Mouse (Mus musculus) CH12.LX (cell line): ENCODE measurements around the gene Kbtbd7. TPM values are rescaled to one million over a fixed set of nuclear protein-coding genes. Genes with fewer than 3 reads are reported as not detected.
A peak's percentile ranks its signal among the peaks of the same experiment; 100 is the strongest.
"Not testable (repeated sequence)": the region's sequence is repeated elsewhere in the genome, so short reads cannot be mapped to it uniquely, and the experiment has no call there.

Experiments used
- DNase-seq: peaks from one replicate; pipeline ENCODE4 v3.0.0-alpha.2; 2013; ENCODE audit errors: extremely low read depth
- H3K27ac ChIP-seq: 2 replicates; pipeline ENCODE4 v1.5.1; 2012; ENCODE audit warnings: low read depth, mild to moderate bottlenecking, control low read depth, moderate library complexity; ENCODE audit not compliant: insufficient read depth
- H3K27me3 ChIP-seq: replicated peaks from 2 replicates; pipeline ENCODE3; 2012; ENCODE audit warnings: inconsistent platforms
- H3K36me3 ChIP-seq, 2 experiments: replicated peaks in 1 of 2; 2 replicates each; pipeline versions ENCODE3 to v1.6.1; 2012; ENCODE audit warnings: inconsistent platforms in 1 of 2, low read length in 1 of 2, mild to moderate bottlenecking in 1 of 2, mixed read lengths in 1 of 2, moderate library complexity in 1 of 2; ENCODE audit not compliant: control insufficient read depth in 1 of 2, insufficient read depth in 1 of 2
- H3K4me1 ChIP-seq, 2 experiments: 2 replicates each; pipeline ENCODE4 v1.6.1; 2012; ENCODE audit warnings: inconsistent platforms in 1 of 2, moderate library complexity in 1 of 2; ENCODE audit not compliant: insufficient read depth in 2 of 2, control insufficient read depth in 1 of 2
- H3K4me2 ChIP-seq: 2 replicates; pipeline ENCODE4 v1.6.1; 2012; ENCODE audit warnings: low read depth, mild to moderate bottlenecking, control low read depth; ENCODE audit not compliant: poor library complexity, insufficient read depth, severe bottlenecking
- H3K4me3 ChIP-seq, 3 experiments: fragments of 150-350 bp in 1 of 3; sonication (generic) in 1 of 3; replicated peaks in 1 of 3; 2 replicates each; pipeline versions ENCODE3 to v1.5.1; 2011 to 2012; ENCODE audit warnings: low read depth in 2 of 3, low read length in 2 of 3, mild to moderate bottlenecking in 2 of 3, moderate library complexity in 2 of 3, control low read depth in 1 of 3, improper control_type of control experiment in 1 of 3, inconsistent platforms in 1 of 3, mixed read lengths in 1 of 3; ENCODE audit not compliant: poor library complexity in 1 of 3
- H3K79me2 ChIP-seq: replicated peaks from 2 replicates; pipeline ENCODE4 v1.6.1; 2012; ENCODE audit warnings: mild to moderate bottlenecking, moderate library complexity; ENCODE audit not compliant: control insufficient read depth, poor library complexity, insufficient read depth, severe bottlenecking; ENCODE audit errors: extremely low read depth
- H3K9ac ChIP-seq: 2 replicates; pipeline ENCODE4 v1.6.1; 2012; ENCODE audit warnings: low read depth, mild to moderate bottlenecking, control low read depth, moderate library complexity; ENCODE audit not compliant: insufficient read depth
- H3K9me3 ChIP-seq: replicated peaks from 2 replicates; pipeline ENCODE3; 2012; ENCODE audit warnings: low read length, inconsistent platforms, mixed read lengths
- BHLHE40 ChIP-seq: IDR thresholded peaks from 2 replicates; pipeline ENCODE4 v1.6.1; 2011; ENCODE audit warnings: mild to moderate bottlenecking, low read depth, low read length, improper control_type of control experiment
- CHD1 ChIP-seq: IDR thresholded peaks from 2 replicates; pipeline ENCODE4 v1.6.1; 2012; ENCODE audit warnings: low read depth, low read length, improper control_type of control experiment, inconsistent platforms
- CTCF ChIP-seq, 2 experiments: IDR thresholded peaks in 1 of 2; conservative IDR thresholded peaks in 1 of 2; 2 replicates each; pipeline ENCODE4 v1.5.1; 2011 to 2012; ENCODE audit warnings: low read depth in 2 of 2, low read length in 2 of 2, improper control_type of control experiment in 1 of 2, inconsistent platforms in 1 of 2, mild to moderate bottlenecking in 1 of 2, moderate library complexity in 1 of 2
- E2F4 ChIP-seq: IDR thresholded peaks from 2 replicates; pipeline ENCODE4 v1.6.1; 2011; ENCODE audit warnings: low read depth, low read length, improper control_type of control experiment; ENCODE audit not compliant: insufficient replicate concordance
- EP300 ChIP-seq: IDR thresholded peaks from 2 replicates; pipeline ENCODE4 v1.6.1; 2011; ENCODE audit warnings: low read length, improper control_type of control experiment
- ETS1 ChIP-seq: conservative IDR thresholded peaks from 2 replicates; pipeline ENCODE4 v1.6.1; 2012; ENCODE audit warnings: low read depth, mild to moderate bottlenecking, inconsistent platforms, low read length, improper control_type of control experiment, moderate library complexity
- JUN ChIP-seq: IDR thresholded peaks from 2 replicates; pipeline ENCODE4 v1.6.1; 2011; ENCODE audit warnings: low read depth, mild to moderate bottlenecking, low read length, improper control_type of control experiment, moderate library complexity; ENCODE audit not compliant: insufficient read depth
- JUND ChIP-seq: conservative IDR thresholded peaks from 2 replicates; pipeline ENCODE4 v1.6.1; 2011; ENCODE audit warnings: low read depth, low read length, improper control_type of control experiment
- KAT2A ChIP-seq: IDR thresholded peaks from 2 replicates; pipeline ENCODE4 v1.6.1; 2012; ENCODE audit warnings: low read length, improper control_type of control experiment, inconsistent platforms; ENCODE audit not compliant: insufficient replicate concordance
- MAFK ChIP-seq: IDR thresholded peaks from 2 replicates; pipeline ENCODE4 v1.6.1; 2011; ENCODE audit warnings: low read length, improper control_type of control experiment; ENCODE audit not compliant: insufficient replicate concordance
- MAX ChIP-seq: IDR thresholded peaks from 2 replicates; pipeline ENCODE4 v1.6.1; 2011; ENCODE audit warnings: low read length, improper control_type of control experiment
- MAZ ChIP-seq: IDR thresholded peaks from 2 replicates; pipeline ENCODE4 v1.6.1; 2012; ENCODE audit warnings: low read depth, mild to moderate bottlenecking, inconsistent platforms, low read length, improper control_type of control experiment, moderate library complexity
- MEF2A ChIP-seq: IDR thresholded peaks from 2 replicates; pipeline ENCODE4 v1.6.1; 2014; ENCODE audit warnings: low read depth, mild to moderate bottlenecking, inconsistent platforms, low read length, improper control_type of control experiment, borderline replicate concordance
- MYC ChIP-seq: IDR thresholded peaks from 2 replicates; pipeline ENCODE4 v1.6.1; 2011; ENCODE audit warnings: low read depth, mild to moderate bottlenecking, improper control_type of control experiment, low read length
- NELFE ChIP-seq: IDR thresholded peaks from 2 replicates; pipeline ENCODE4 v1.6.1; 2011; ENCODE audit warnings: low read depth, low read length, improper control_type of control experiment
- NRF1 ChIP-seq: IDR thresholded peaks from 2 replicates; pipeline ENCODE4 v1.6.1; 2014; ENCODE audit warnings: low read depth, mild to moderate bottlenecking, inconsistent platforms, low read length, improper control_type of control experiment, moderate library complexity
- PAX5 ChIP-seq: IDR thresholded peaks from 2 replicates; pipeline ENCODE4 v1.6.1; 2012; ENCODE audit warnings: low read length, inconsistent platforms, mixed read lengths
- POLR2A ChIP-seq: IDR thresholded peaks from 2 replicates; pipeline ENCODE4 v1.6.1; 2011; ENCODE audit warnings: low read depth, mild to moderate bottlenecking, improper control_type of control experiment, low read length
- POLR2AphosphoS2 ChIP-seq: IDR thresholded peaks from 2 replicates; pipeline ENCODE4 v1.6.1; 2011; ENCODE audit warnings: low read depth, low read length, improper control_type of control experiment
- RAD21 ChIP-seq: IDR thresholded peaks from 2 replicates; pipeline ENCODE4 v1.6.1; 2011; ENCODE audit warnings: low read depth, mild to moderate bottlenecking, low read length, improper control_type of control experiment, moderate library complexity
- RCOR1 ChIP-seq: conservative IDR thresholded peaks from 2 replicates; pipeline ENCODE4 v1.6.1; 2012; ENCODE audit warnings: low read depth, mild to moderate bottlenecking, inconsistent platforms, low read length, improper control_type of control experiment
- TBP ChIP-seq: conservative IDR thresholded peaks from 2 replicates; pipeline ENCODE4 v1.6.1; 2011; ENCODE audit warnings: low read depth, low read length, improper control_type of control experiment
- TCF12 ChIP-seq: IDR thresholded peaks from 2 replicates; pipeline ENCODE4 v1.6.1; 2014; ENCODE audit warnings: low read depth, mild to moderate bottlenecking, inconsistent platforms, low read length, improper control_type of control experiment
- USF1 ChIP-seq: IDR thresholded peaks from 2 replicates; pipeline ENCODE4 v1.6.1; 2014; ENCODE audit warnings: low read depth, mild to moderate bottlenecking, inconsistent platforms, low read length, improper control_type of control experiment
- ZMIZ1 ChIP-seq: IDR thresholded peaks from 2 replicates; pipeline ENCODE4 v1.6.1; 2012; ENCODE audit warnings: low read depth, mild to moderate bottlenecking, inconsistent platforms, low read length, improper control_type of control experiment
- dilution Hi-C: fragments of 300-500 bp; cut with MboI; formaldehyde crosslinking; loops from 2 replicates; pipeline ENCODE4 v1.14.3; 2020; ENCODE audit warnings: low sequenced_read_pairs; ENCODE audit not compliant: extremely low pct_unique_long_range_greater_than_20kb, extremely low pct_ligation_motif_present
- in situ Hi-C: fragments of 300-500 bp; cut with MboI; formaldehyde crosslinking; loops from 3 replicates; pipeline ENCODE4 v1.14.3; 2019; ENCODE audit warnings: low sequenced_read_pairs, low pct_ligation_motif_present, low pct_unique_long_range_greater_than_20kb, mixed read lengths
- polyA plus RNA-seq: library from polyadenylated mRNA; unstranded; fragments of >175 nt; gene quantifications from 2 replicates; pipeline ENCODE4 v1.2.1, GENCODE M21; 2012; ENCODE audit warnings: low read depth; ENCODE audit not compliant: insufficient read length
- total RNA-seq, 2 experiments: library from RNA; depleted of rRNA; stranded (reverse); fragments of 300-350 nt in 1 of 2; fragments of >200 nt in 1 of 2; gene quantifications; 2 replicates each; pipeline ENCODE4 v1.2.3; 2012 to 2014

The Kbtbd7 gene
- total and polyA plus RNA-seq, 3 experiments = 1.9 to 2.7 (median 2.6) TPM

GRCm38 (mm10) chr14:79413121-79413520, 13.2 kb upstream of the Kbtbd7 start:
- no peak for TF ChIP-seq TCF12
- no peak for TF ChIP-seq USF1
- TF ChIP-seq CHD1 = no peak
- no peak for TF ChIP-seq NELFE
- TF ChIP-seq JUND = no peak
- no peak for TF ChIP-seq POLR2AphosphoS2
- TF ChIP-seq BHLHE40 = no peak
- in situ Hi-C loops (no loop called here), dilution Hi-C loops (no loop called here)
- no peak overlapping the region for H3K9ac ChIP-seq
- H3K79me2 ChIP-seq = no peaks in the 10 kb centered on the region
- no peak overlapping the region for H3K4me2 ChIP-seq
- no peak for DNase-seq
- peaks cover 11 to 76% of the 10 kb centered on the region in 2 experiments for H3K36me3 ChIP-seq
- no peak overlapping the region for H3K27ac ChIP-seq
- no peak overlapping the region for H3K4me3 ChIP-seq
- H3K4me1 ChIP-seq = no peaks in the 10 kb centered on the region
- no peaks in the 10 kb centered on the region for H3K27me3 ChIP-seq
- no peaks in the 10 kb centered on the region for H3K9me3 ChIP-seq

- H3K4me1 ChIP-seq = peaks cover 0 to 15% of the 10 kb centered on the region in 2 experiments; a peak in 3 of 4 replicates
- H3K4me3 ChIP-seq = no peak overlapping the region
- no peak for TF ChIP-seq MAX
- no peak for TF ChIP-seq CHD1
- TF ChIP-seq E2F4 = no peak
- TF ChIP-seq EP300 = no peak
- TF ChIP-seq PAX5 = no peak
- no peak for TF ChIP-seq ZMIZ1
- TF ChIP-seq CTCF (conservative IDR thresholded peaks at IDR 0.05 in 1 of 2, IDR thresholded peaks at IDR 0.05 in 1 of 2; ENCODE audit: low read depth in 2 of 2, low read length in 2 of 2) = no peak
- no peak for TF ChIP-seq RAD21
- no peak for TF ChIP-seq TBP
- no peak for TF ChIP-seq NRF1
- no peak for TF ChIP-seq MYC
- TF ChIP-seq POLR2AphosphoS2 = no peak
- TF ChIP-seq ETS1 = no peak
- no peak for TF ChIP-seq MEF2A
- no peak for TF ChIP-seq RCOR1
- no peak for TF ChIP-seq KAT2A
- no peak for TF ChIP-seq JUN
- no peak for TF ChIP-seq MAZ
- TF ChIP-seq MAFK = no peak
- TF ChIP-seq POLR2A = no peak
- TF ChIP-seq, all 38 proteins: peak for 0
- no peak overlapping the region for H3K27ac ChIP-seq
- H3K4me2 ChIP-seq = no peak overlapping the region
- H3K9ac ChIP-seq = no peak overlapping the region
- H3K79me2 ChIP-seq = no peaks in the 10 kb centered on the region
- DNase-seq = no peak
- dilution Hi-C loops (no loop called here), in situ Hi-C loops (no loop called here)
- H3K36me3 ChIP-seq = peaks cover 7 to 73% of the 10 kb centered on the region in 2 experiments
- no peaks in the 10 kb centered on the region for H3K9me3 ChIP-seq
- no peaks in the 10 kb centered on the region for H3K27me3 ChIP-seq
These were observed 6.1 kb upstream of the Kbtbd7 start for GRCm38 (mm10) chr14:79420083-79420685.

- peak overlapping the region in 2 of 3 experiments; percentile 13 to 47 for H3K4me3 ChIP-seq
These were observed 537 bp downstream of the Kbtbd7 start for GRCm38 (mm10) chr14:79426730-79427365.

More at GRCm38 (mm10) chr14:79426730-79427365, 537 bp downstream of the Kbtbd7 start:
- Histone ChIP-seq H3K27ac (peak overlapping the region; percentile 43; the same call in 1 of the 2 replicates), H3K4me1 (peaks cover 4 to 28% of the 10 kb centered on the region in 2 experiments; a peak in 3 of 4 replicates), H3K36me3 (peaks cover 3 to 25% of the 10 kb centered on the region in 2 experiments)
- DNase-seq, H3K79me2 ChIP-seq, in situ Hi-C loops, H3K9ac ChIP-seq, H3K27me3 ChIP-seq, H3K4me2 ChIP-seq, H3K9me3 ChIP-seq, dilution Hi-C loops: not testable (repeated sequence)
